Mouse (Mus musculus) stomach, postnatal 0 days (tissue): Measurements from ENCODE around the gene Rbm33. TPM values are rescaled to one million over a fixed set of nuclear protein-coding genes. Genes with fewer than 3 reads are reported as not detected.
A peak's percentile ranks its signal among the peaks of the same experiment; 100 is the strongest.

Source experiments
- ATAC-seq: fragments of 200-750 bp; cut with Nextera tagmentation; 2 replicates; pipeline ENCODE4 v1.8.0; 2017; ENCODE audit not compliant: low FRiP score, low TSS enrichment
- DNase-seq: peaks from one replicate; pipeline ENCODE4 v3.0.0-alpha.2; 2016; ENCODE audit warnings: low spot score
- H3K27ac ChIP-seq: fragments of 300-500 bp; sonication (generic); replicated peaks from 2 replicates; pipeline ENCODE4 v1.5.1; 2014; ENCODE audit warnings: mild to moderate bottlenecking, control low read depth
- H3K27me3 ChIP-seq: fragments of 300-500 bp; sonication (generic); 2 replicates; pipeline ENCODE4 v1.6.1; 2014; ENCODE audit warnings: low read length; ENCODE audit not compliant: control insufficient read depth, insufficient read depth
- H3K36me3 ChIP-seq: fragments of 300-500 bp; sonication (generic); 2 replicates; pipeline ENCODE4 v1.6.1; 2014; ENCODE audit warnings: low read length, mixed read lengths; ENCODE audit not compliant: control insufficient read depth, insufficient read depth
- H3K4me1 ChIP-seq: fragments of 300-500 bp; sonication (generic); replicated peaks from 2 replicates; pipeline ENCODE4 v1.6.1; 2014; ENCODE audit warnings: antibody characterized with exemption; ENCODE audit not compliant: control insufficient read depth, insufficient read depth
- H3K4me2 ChIP-seq: fragments of 300-500 bp; sonication (generic); replicated peaks from 2 replicates; pipeline ENCODE4 v1.6.1; 2014; ENCODE audit warnings: low read depth, mild to moderate bottlenecking, control low read depth, moderate library complexity
- H3K4me3 ChIP-seq: fragments of 300-500 bp; sonication (generic); 2 replicates; pipeline ENCODE4 v1.5.1; 2014; ENCODE audit warnings: low read depth, low read length, control low read depth
- H3K9ac ChIP-seq: fragments of 300-500 bp; sonication (generic); 2 replicates; pipeline ENCODE4 v1.6.1; 2014; ENCODE audit warnings: mild to moderate bottlenecking, low read length, control low read depth, mixed read lengths
- H3K9me3 ChIP-seq: fragments of 300-500 bp; sonication (generic); 2 replicates; pipeline ENCODE4 v1.6.1; 2016; ENCODE audit warnings: low read length; ENCODE audit not compliant: control insufficient read depth
- CTCF ChIP-seq: IDR thresholded peaks from 2 replicates; pipeline ENCODE4 v1.5.1; 2016; ENCODE audit warnings: antibody characterized with exemption, low read depth, mild to moderate bottlenecking, moderate library complexity
- EP300 ChIP-seq: optimal IDR thresholded peaks from 2 replicates; pipeline ENCODE3; 2016; ENCODE audit warnings: antibody characterized with exemption
- WGBS: fragments of 180-500 bp; shearing (Covaris S2); extraction: QIAGEN DNeasy Blood & Tissue Kit; methylation state at CpG from one replicate; pipeline ENCODE4 v1.1.7; 2014; 5-methylcytosine and 5-hydroxymethylcytosine counted together
- polyA plus RNA-seq: library from polyadenylated mRNA; unstranded; fragments of >200 nt; fragmentation: Nextera tagmentation; extraction: Ambion mirVana; gene quantifications from 2 replicates; pipeline ENCODE4 v1.2.1, GENCODE M21; 2015

Rbm33 gene
- polyA plus RNA-seq, 1 experiment from 2014 or later, result 4.7 TPM

DNA sequence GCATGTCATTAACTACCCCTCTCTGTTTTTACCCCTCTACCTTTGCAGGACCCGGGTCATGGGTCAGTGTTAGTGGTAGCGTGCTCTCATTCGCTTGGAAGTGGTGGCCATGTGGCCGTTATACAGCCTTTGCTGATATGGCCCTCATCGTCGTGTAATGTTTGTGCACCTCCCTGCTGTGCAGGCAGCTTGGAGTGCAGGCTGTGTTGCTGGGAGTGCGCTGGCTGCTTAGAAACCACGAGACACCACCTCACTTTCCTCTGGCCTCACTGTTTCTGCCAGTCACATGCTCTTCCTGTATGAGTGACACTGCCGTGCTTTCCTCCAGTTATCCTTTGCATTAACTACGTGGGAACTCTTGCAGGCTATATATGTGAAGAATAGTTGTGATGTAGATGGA, 101.8 kb downstream of the Rbm33 start:
- DNase-seq (no peak), ATAC-seq (peak; percentile 14; the same call in 1 of the 2 replicates)
- H3K27ac ChIP-seq, result no peak overlapping the region
- H3K9ac ChIP-seq, result no peak overlapping the region
- peaks cover 15% of the 10 kb centered on the region; the same call in 1 of the 2 replicates for H3K36me3 ChIP-seq
- H3K4me1 ChIP-seq, result no peaks in the 10 kb centered on the region
- no peaks in the 10 kb centered on the region for H3K27me3 ChIP-seq
- 82% methylated on average over 10 of the region's 10 CpGs for WGBS
- H3K4me3 ChIP-seq, result no peak overlapping the region
- no peaks in the 10 kb centered on the region for H3K9me3 ChIP-seq
- no peak for TF ChIP-seq EP300
- TF ChIP-seq CTCF, result no peak
- H3K4me2 ChIP-seq, result no peak overlapping the region

DNA sequence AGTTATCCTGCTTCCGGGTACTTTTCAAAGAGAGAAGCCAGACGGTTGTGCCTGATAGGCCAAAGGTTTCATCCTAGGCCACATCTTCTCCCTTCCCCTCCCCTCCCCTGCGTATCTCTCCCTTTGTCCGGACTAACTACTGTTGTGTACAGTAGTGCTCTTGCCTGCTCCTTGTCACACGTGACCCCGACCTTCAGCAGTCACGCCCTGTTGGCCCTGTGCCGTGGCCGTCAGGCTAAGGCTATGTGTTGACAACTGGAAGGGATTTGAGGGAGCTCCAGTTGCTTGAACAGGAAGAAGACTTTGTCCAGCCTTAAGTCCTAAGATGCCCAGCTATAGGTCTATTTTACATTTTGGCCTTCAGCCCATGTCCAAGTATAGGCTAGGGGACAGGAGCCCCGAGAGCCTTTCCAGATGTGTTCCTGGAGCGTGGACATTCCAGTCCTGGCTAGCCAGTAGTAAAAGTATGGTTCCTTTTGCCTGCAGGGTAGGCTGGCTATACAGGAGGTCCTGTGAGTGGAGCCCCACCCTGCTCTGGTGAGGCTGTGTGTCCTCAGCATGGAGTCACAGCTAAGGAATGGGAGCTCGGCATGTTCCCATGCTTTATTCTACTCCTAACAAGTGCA, 102.8 kb downstream of the Rbm33 start:
- DNase-seq (peak; percentile 83), ATAC-seq (peak; percentile 83)
- TF ChIP-seq CTCF (no peak), EP300 (no peak)
- Histone ChIP-seq H3K4me3 (no peak overlapping the region), H3K4me1 (no peaks in the 10 kb centered on the region), H3K27ac (peak overlapping the region; percentile 40; the same call in 1 of the 2 replicates), H3K27me3 (no peaks in the 10 kb centered on the region), H3K4me2 (no peak overlapping the region), H3K36me3 (peaks cover 14% of the 10 kb centered on the region; the same call in 1 of the 2 replicates), H3K9ac (no peak overlapping the region), H3K9me3 (no peaks in the 10 kb centered on the region)
- 70% methylated on average over 12 of the region's 12 CpGs for WGBS

DNA sequence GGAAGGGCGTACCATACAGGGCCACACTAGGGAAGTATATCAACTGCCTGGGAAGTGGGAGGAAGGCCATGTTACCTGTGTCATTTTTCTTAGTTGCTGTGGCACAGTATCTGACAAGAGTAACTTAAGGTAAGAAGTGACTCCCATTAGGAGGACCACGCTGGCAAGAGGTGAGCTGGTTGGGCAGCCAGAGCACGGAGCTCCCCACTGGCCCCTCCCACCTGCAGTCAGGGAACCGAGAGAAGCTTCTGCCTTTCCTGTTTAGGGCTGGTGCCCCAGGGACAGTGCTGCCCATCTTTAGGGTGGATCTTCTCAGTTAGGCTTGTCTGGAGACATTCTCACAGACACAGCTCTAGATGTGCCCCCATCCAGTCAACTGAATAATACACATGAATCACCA, 106.9 kb downstream of the Rbm33 start:
- H3K27me3 ChIP-seq, result no peaks in the 10 kb centered on the region
- DNase-seq (peak; percentile 12), ATAC-seq (no peak)
- H3K27ac ChIP-seq, result no peak overlapping the region
- H3K9me3 ChIP-seq, result no peaks in the 10 kb centered on the region
- H3K36me3 ChIP-seq, result no peaks in the 10 kb centered on the region
- no peaks in the 10 kb centered on the region for H3K4me1 ChIP-seq
- no peak overlapping the region for H3K9ac ChIP-seq
- TF ChIP-seq CTCF (no peak), EP300 (no peak)
- H3K4me2 ChIP-seq, result no peak overlapping the region
- H3K4me3 ChIP-seq, result no peak overlapping the region
- 62% methylated on average over 4 of the region's 4 CpGs for WGBS

DNA sequence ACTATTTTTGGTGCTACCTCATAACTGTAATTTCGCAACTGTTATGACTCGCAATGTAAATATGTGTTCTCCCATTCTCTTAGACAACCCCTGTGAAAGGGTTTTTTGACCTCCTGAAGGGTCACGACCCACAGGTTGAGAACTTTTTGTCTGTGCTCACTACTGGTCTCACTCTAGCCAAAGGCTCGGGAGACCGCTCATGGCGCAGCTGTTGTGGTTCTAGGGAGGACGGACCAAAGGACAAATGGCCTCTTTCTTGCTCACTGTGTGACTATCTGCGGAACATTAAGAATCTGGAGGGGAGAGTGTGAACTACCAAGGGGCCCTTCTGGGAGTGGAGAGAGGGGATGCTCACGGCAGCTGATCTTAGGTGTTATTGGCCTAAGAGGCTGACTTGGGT, 109.0 kb downstream of the Rbm33 start:
- ATAC-seq (no peak), DNase-seq (peak; percentile 2)
- Histone ChIP-seq H3K27ac (no peak overlapping the region), H3K4me2 (no peak overlapping the region), H3K4me3 (no peak overlapping the region), H3K9ac (no peak overlapping the region), H3K36me3 (no peaks in the 10 kb centered on the region), H3K9me3 (no peaks in the 10 kb centered on the region), H3K4me1 (no peaks in the 10 kb centered on the region), H3K27me3 (no peaks in the 10 kb centered on the region)
- TF ChIP-seq EP300 (no peak), CTCF (no peak)
- 93% methylated on average over 9 of the region's 9 CpGs for WGBS

DNA sequence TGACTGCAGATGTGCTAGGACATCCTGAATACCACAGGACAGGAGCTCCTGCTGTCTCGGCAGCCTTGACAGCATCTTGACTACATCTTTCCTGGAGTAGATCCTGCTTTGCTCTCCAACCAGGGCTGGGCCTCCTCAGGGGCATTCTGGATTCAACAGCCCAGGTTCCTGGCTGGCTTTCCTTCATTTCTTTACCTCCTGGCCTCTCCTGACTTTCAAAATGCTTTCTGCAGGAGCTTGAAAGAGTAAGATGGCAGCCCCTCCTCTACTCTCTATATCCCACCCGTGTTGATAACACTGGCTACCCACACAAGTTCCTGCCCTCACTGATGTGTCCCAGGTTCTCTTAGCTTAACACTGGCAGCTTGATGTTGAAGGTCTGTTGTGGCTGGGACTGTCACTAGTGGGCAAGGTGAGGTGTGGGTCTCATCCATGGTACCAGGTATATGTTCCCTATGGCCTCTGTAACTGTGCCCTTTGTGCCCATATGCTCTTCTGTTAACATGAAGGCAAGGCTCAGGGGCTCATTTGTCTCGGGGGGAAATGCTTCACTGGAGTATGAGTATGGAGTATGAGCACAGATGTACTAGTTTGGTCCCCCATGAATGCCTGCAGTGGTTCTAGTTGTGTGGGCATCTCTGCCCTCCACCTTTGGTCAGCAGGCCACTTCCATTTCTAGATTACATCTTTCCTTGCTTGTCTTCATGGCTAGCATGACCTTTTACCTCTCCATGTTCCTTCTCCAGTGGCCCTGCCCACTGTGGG, 133.4 kb downstream of the Rbm33 start:
- Histone ChIP-seq H3K9me3 (no peaks in the 10 kb centered on the region), H3K36me3 (no peaks in the 10 kb centered on the region), H3K4me1 (no peaks in the 10 kb centered on the region), H3K27me3 (no peaks in the 10 kb centered on the region), H3K27ac (no peak overlapping the region), H3K4me3 (no peak overlapping the region), H3K4me2 (no peak overlapping the region), H3K9ac (no peak overlapping the region)
- no peak for TF ChIP-seq EP300
- no peak for TF ChIP-seq CTCF
- no peak for ATAC-seq
- 42% methylated on average over 3 of the region's 3 CpGs for WGBS
- DNase-seq, result peak; percentile 12

DNA sequence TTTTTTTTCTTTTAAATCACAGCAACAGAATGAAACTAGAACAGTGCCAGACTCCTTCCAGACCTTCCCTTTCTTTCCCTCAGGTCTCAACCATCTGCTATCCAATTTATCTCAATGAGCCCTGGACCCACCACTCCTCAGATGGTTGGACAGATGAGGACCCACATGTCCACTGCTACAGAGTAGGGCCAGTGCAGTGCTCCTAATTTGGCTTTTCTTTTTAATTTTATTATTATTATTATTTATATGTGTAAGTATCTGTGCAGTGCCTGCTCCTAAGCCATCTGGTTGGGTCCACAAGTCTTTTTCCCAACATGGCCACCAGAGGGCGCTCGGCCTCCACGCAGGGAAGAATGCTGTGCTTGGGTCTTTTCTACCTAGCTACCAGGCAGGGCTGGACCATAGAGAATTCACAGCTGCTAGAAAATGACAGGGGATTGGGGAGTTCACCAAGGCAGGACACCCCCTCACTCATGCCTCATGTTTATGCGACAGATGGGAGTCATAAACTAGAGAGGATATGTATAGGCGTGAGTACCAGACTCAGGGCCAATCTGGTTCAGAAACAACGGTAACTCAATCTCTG, 134.2 kb downstream of the Rbm33 start:
- no peak overlapping the region for H3K4me2 ChIP-seq
- no peak for TF ChIP-seq EP300
- peak; percentile 97 for TF ChIP-seq CTCF
- peak; percentile 75 for ATAC-seq
- 28% methylated on average over 6 of the region's 6 CpGs for WGBS
- peak; percentile 88 for DNase-seq
- H3K9me3 ChIP-seq, result no peaks in the 10 kb centered on the region
- H3K36me3 ChIP-seq, result no peaks in the 10 kb centered on the region
- no peak overlapping the region for H3K4me3 ChIP-seq
- H3K4me1 ChIP-seq, result no peaks in the 10 kb centered on the region
- no peak overlapping the region for H3K27ac ChIP-seq
- H3K27me3 ChIP-seq, result no peaks in the 10 kb centered on the region
- H3K9ac ChIP-seq, result no peak overlapping the region
